Mouse (Mus musculus): Measurements from ENCODE around the gene Kpnb1.
A peak's percentile ranks its signal among the peaks of the same experiment; 100 is the strongest.

The Kpnb1 gene

DNA sequence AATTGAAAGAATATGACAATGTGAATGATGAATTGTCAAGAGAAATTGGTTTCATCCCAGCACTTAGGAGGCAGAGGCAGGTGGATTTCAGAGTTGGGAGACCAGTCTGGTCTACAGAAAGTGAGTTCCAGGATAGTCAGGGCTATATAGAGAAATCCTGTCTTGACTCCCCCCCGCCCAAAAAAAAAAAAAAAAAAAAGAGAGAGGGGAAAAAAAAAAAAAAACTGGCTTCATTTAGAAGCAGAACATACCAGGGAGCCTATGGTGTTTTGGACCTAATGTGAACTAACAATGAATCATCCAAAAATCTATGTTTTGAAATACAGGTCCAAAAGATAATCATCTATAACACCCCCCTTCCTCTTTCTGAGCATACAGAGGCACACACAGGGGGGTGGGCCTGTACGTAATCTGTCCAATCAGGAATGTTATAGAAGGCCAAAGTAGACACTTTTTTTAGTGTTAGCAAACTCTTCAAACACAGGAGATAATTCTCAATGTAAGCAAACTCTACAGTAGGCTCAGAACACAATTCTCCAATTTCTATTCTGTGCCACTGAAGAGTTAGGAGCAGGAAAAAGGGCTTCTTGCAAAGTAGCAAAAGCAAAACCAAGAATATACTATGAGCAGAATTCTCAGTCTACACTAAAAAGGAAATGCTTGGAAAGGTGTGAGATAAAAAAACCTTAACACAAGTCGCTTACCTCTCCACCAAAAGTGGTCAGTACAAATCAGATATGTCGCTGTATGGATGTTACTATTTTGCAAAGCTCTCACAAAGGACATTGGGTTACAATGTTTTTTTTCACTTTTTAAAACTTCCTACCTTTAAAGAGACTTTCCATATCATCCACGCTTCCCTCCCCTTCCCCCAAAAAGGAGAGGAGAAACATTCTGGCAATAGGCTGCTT, 1.7 kb downstream of the Kpnb1 start:
- no peak for DNase-seq (ENCODE audit: low spot score in 2 of 2)

DNA sequence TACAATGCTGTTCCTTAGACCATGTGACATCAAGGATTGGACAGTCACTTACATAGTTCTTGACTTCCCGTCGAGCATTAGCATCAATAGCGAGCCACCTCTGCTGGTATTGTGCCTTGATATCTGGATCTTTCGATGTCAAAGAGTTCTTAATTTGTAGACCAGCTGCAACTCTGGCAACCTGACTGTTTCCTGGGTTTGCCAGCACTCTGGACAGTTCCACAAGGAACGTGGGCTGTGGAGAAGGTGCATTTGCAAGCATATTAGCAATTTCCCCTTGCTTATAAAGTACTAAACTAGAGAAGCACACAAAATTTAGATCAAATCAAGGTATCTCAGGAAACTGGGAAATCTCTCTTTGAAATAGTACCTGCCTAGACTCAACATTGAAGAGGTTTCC, 2.8 kb downstream of the Kpnb1 start:
- no peak for DNase-seq (ENCODE audit: low spot score in 2 of 2)

- DNase-seq (ENCODE audit: low spot score in 2 of 2) = no peak
Observed at GRCm38 (mm10) chr11:97182446-97182845, 5.2 kb downstream of the Kpnb1 start.

DNA sequence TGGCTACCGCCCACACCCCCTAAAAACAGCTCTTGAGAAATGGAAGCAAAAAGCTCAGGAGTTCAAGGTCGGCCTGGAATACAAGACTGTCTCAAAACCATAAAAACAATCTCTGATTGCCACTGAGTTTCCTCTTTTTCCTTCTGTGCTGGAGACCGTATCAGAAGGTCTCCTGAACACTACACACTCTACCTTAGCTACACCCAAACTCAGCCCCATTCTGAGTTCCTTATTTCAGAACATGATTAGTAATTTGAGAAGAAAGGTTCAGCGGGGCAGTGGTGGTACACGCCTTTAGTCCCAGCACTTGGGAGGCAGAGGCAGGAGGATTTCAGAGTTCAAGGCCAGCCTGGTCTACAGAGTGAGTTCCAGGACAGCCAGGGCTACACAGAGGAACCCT, 6.6 kb downstream of the Kpnb1 start:
- DNase-seq (ENCODE audit: low spot score in 2 of 2) = no peak

- no peak for DNase-seq (ENCODE audit: low spot score in 2 of 2)
Observed at GRCm38 (mm10) chr11:97178198-97178597, 9.5 kb downstream of the Kpnb1 start.

GRCm38 (mm10) chr11:97176851-97177250, 10.8 kb downstream of the Kpnb1 start:
- DNase-seq (ENCODE audit: low spot score in 2 of 2) = peak in 1 of 2 experiments; percentile 51

DNA sequence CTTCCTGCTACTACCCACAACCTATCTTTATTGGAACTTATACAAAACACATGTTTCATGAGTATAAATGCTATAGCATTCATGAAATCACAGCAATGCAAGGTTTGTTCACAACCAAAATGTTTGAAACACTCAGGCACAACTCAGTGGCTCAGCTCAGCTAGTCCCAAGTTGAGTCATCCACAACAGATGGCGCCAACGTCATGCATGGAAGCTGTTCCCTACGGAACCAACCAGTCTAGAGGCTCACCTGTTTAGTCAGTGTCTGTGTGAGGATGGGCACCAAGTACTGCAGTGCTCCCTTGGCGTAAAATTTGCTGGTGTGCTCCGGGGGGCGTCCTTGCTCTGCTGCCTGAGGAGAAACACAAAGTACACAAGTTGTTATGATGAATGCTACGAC, 12.2 kb downstream of the Kpnb1 start:
- no peak for DNase-seq (ENCODE audit: low spot score in 2 of 2)

DNA sequence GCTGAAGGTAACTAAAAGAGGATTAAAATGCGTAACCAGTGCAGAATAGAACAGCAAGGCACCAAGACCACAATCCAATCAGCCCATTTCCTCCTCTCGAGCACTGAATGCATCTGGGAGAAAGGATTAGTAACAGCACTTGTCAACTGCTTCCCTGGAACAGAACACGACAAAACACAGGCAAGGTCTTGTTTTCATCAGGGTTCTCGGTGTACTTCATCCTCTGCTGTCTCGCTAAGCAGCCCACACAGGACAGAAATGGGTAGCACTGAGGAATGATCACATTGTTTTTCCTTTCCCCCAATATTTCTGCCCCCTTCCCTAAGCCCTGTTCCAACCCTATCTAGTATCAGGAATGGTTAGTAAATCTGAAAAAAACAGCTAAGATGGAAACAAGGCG, 27.3 kb downstream of the Kpnb1 start:
- no peak for DNase-seq (ENCODE audit: low spot score in 2 of 2)

GRCm38 (mm10) chr11:97156999-97157398, 30.7 kb downstream of the Kpnb1 start:
- DNase-seq (ENCODE audit: low spot score in 2 of 2) = no peak

DNA sequence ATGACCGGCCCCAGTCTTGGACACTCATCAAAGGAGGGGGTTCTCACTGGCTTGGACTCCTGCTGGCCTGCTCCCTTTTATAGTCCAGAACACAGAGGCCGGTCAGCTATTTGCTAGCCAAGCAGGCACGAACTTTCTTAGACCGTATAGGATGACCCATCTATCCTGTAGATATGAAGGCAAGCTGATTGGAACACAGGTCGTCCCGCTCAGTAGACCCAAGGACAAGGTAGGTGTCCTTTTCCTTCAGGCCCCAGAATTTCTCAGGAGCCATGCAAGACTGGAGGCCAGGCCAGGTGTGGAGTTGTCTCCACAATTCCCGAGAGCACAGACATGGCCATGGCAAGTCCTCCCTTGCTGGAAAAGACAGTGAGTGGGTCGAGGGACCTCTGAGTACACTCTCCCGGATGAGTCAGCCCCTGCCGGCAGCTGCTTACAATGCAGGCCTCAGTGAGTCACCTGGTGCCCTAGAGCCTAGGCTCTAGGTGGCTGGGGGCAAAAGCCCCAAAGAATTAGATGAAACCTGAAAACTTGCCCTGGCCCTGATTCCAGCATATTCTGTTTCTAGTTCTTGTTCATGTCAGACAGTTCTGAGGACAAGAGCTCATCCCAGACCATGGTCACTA, 34.9 kb downstream of the Kpnb1 start:
- DNase-seq (ENCODE audit: low spot score in 2 of 2) = peak in 1 of 2 experiments; percentile 35

DNA sequence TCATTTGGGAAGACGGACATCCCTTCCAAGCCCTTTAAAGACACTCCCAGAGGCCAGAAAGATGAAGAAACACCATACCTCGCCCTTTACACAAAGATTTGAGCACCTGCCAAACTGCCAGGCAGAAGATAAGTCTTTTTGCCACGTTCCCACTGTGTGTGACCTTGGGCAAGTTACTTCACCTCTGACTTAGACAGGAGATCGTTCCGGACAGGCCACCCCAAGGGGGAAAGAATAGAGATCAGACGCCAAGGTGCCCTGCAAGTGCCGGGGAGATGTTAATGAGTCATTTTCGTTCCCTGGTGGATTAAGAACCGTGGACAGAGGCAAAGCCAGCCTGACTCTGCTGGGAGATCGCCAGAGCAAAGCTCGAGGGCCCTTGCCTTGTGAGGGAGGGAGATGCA, 35.7 kb downstream of the Kpnb1 start:
- no peak for DNase-seq (ENCODE audit: low spot score in 2 of 2)

DNA sequence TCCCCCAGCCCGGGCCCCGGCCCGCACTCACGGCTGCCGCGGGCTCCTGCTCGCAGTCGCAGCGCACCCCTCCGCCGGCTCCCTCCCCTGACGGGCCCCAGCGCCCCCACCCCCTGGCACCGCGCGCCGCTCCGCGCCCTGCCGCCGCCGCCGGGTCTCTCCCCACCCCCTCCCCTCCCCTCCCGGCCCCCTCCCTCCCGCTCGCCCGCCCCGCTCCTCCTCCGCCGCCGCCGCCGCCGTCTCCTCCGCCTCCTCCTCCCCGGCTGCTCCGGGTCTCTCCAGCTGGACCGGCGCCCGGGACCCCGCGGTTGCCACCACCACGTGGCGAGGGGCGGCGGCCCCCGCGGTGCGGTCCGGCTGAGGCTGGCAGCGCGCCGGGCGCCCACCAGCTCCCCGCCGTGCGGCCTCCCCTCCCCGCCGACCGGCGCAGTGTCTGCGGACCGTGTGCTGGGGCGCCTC, 36.3 kb downstream of the Kpnb1 start, which contains the start of gene Tbkbp1:
Gene Tbkbp1, minus strand, starts transcription at position 153 of the 459 bp plus-strand sequence.
- no peak for DNase-seq (ENCODE audit: low spot score in 2 of 2)

DNA sequence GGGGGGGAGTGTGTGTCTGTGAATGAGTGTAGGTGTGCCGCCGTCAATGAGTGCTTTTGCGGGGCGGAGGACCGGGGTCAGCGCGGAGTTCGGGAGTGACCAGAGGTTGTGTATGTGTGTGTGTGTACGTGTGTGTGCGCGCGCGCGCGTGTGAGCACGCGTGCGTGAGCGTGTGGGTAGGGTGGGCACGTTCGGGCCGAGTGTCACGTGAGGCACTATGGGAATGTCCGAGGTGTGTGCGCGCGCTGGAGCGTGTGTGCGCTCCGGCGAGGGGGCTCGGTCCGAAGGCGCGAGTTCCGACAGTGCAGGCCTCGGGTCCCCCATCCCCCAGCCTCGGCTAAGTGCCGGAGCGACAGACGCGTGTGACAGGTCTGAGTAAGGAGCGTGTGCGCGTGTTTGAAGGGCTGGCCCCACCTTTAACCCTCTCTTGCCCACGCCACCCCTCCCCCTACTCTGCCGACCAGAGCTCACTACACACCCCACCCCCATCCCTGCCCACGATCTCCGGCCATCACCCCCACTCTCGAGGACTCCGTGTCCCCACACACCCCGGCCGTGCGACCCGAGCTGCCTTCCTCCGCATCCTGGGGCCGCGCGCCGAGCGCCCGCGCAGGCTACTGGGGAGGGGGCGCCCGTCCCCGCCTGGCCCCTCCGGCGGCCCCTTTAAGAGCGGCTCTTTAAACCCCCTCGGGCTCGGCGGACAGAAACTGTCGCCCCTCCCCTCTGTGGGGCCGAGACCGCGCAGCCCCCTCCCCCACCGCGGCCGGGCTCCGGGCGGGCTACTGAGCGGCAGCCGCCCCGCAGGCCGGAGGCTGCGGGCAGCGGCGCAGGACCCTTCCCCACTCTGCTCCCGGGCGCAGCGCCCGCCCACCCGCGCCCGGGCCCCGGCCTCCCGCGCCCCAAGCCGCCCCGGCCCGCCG, 37.0 kb downstream of the Kpnb1 start:
- DNase-seq (ENCODE audit: low spot score in 2 of 2) = no peak

GRCm38 (mm10) chr11:97149995-97150410, 37.7 kb downstream of the Kpnb1 start:
- DNase-seq (ENCODE audit: low spot score in 2 of 2) = no peak

DNA sequence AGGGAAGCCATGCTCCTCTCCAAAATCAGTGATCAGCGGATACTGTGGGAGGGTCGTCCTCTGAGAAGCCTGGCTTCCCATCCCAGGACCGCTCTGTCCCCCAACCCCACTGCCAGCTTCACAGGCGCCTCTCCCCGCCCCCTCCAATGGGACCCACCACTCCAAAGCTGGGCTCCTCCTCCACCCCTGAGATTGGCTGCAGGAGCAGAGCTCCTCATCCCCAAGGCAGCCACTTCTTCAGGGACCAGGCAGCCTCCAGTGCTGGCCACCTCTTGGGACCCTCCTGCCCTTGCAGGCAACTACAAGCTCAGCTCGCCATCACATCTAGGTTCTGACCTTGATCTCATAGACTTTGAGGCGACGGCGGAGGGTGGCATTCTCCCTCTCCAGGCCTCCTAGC, 38.7 kb downstream of the Kpnb1 start:
- no peak for DNase-seq (ENCODE audit: low spot score in 2 of 2)

- no peak for DNase-seq (ENCODE audit: low spot score in 2 of 2)
Observed at GRCm38 (mm10) chr11:97148591-97148990, 39.1 kb downstream of the Kpnb1 start.

- no peak for DNase-seq (ENCODE audit: low spot score in 2 of 2)
Observed at GRCm38 (mm10) chr11:97147333-97147732, 40.3 kb downstream of the Kpnb1 start.

GRCm38 (mm10) chr11:97146724-97147123, 41.0 kb downstream of the Kpnb1 start:
- DNase-seq (ENCODE audit: low spot score in 2 of 2) = peak; percentile 22 to 76

DNA sequence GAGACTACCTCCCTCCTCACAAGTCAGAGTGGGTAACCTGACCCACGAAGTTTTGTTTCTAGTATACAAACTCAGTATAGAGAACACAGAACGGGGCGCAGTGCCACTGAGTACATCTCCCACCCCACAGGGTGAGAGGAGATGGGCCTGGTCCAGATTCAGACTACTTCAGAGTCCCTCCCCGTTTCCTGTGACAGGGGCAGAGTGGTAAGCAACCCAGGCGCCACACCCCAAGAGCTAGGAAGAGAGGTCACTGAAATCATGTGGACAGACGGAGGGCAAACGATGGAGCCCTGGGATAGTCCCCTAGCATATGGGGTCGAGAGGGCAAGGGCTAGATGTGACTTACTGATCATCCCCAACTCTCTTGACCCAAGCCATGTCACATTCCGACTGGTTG, 41.7 kb downstream of the Kpnb1 start:
- no peak for DNase-seq (ENCODE audit: low spot score in 2 of 2)

- no peak for DNase-seq (ENCODE audit: low spot score in 2 of 2)
Observed at GRCm38 (mm10) chr11:97145320-97145719, 42.4 kb downstream of the Kpnb1 start.

GRCm38 (mm10) chr11:97143196-97143900, 44.3 kb downstream of the Kpnb1 start:
- DNase-seq (ENCODE audit: low spot score in 2 of 2) = no peak

Measured in thymus, postnatal 10 days (tissue).